Mouse (Mus musculus) midbrain, embryonic 14.5 days (tissue): ENCODE measurements at regions not wholly inside any gene's neighbourhood (a gene's known extent, or its start where the extent isn't known, plus 50 kb on each side); places are given as distances from the start of the nearest gene placed in this dataset.

Source experiments
- ATAC-seq: fragments of 200-750 bp; cut with Nextera tagmentation; 2 replicates; pipeline ENCODE4 v1.8.0; 2017; ENCODE audit warnings: moderate number of reproducible peaks, moderate library complexity; ENCODE audit not compliant: low FRiP score, low TSS enrichment
- DNase-seq: peaks from one replicate; pipeline ENCODE4 v3.0.0-alpha.2; 2015
- H3K27ac ChIP-seq: fragments of 300-500 bp; sonication (generic); replicated peaks from 2 replicates; pipeline ENCODE4 v1.5.1; 2014; ENCODE audit warnings: mild to moderate bottlenecking, low read depth, low read length, moderate library complexity
- H3K27me3 ChIP-seq: fragments of 300-500 bp; sonication (generic); 2 replicates; pipeline ENCODE4 v1.6.1; 2014; ENCODE audit warnings: low read length, control low read depth, mixed read lengths; ENCODE audit not compliant: control insufficient read depth, insufficient read depth
- H3K36me3 ChIP-seq: fragments of 300-500 bp; sonication (generic); 2 replicates; pipeline ENCODE4 v1.6.1; 2014; ENCODE audit warnings: low read length, control low read depth; ENCODE audit not compliant: control insufficient read depth, insufficient read depth
- H3K4me1 ChIP-seq: fragments of 300-500 bp; sonication (generic); 2 replicates; pipeline ENCODE4 v1.6.1; 2014; ENCODE audit warnings: mild to moderate bottlenecking, antibody characterized with exemption, low read length, control low read depth; ENCODE audit not compliant: control insufficient read depth, insufficient read depth
- H3K4me2 ChIP-seq: fragments of 300-500 bp; sonication (generic); 2 replicates; pipeline ENCODE4 v1.6.1; 2014; ENCODE audit warnings: mild to moderate bottlenecking, low read length, moderate library complexity
- H3K4me3 ChIP-seq: fragments of 300-500 bp; sonication (generic); replicated peaks from 2 replicates; pipeline ENCODE4 v1.5.1; 2014; ENCODE audit warnings: low read depth, low read length
- H3K9ac ChIP-seq: fragments of 300-500 bp; sonication (generic); replicated peaks from 2 replicates; pipeline ENCODE4 v1.6.1; 2014; ENCODE audit warnings: mild to moderate bottlenecking, low read length, moderate library complexity
- H3K9me3 ChIP-seq: fragments of 300-500 bp; sonication (generic); 2 replicates; pipeline ENCODE4 v1.6.1; 2016; ENCODE audit warnings: low read length, control low read depth, mixed read lengths; ENCODE audit not compliant: control insufficient read depth
- WGBS: fragments of 180-500 bp; shearing (Covaris S2); extraction: QIAGEN DNeasy Blood & Tissue Kit; methylation state at CpG from one replicate; pipeline ENCODE4 v1.1.7; 2014; 5-methylcytosine and 5-hydroxymethylcytosine counted together

GRCm38 (mm10) chr3:34485345-34486223 is 164.6 kb upstream of the Sox2 start:
- Histone ChIP-seq H3K9ac (no peak overlapping the region), H3K9me3 (no peaks in the 10 kb centered on the region), H3K4me1 (peaks cover 24% of the 10 kb centered on the region), H3K36me3 (no peaks in the 10 kb centered on the region), H3K27ac (no peak overlapping the region), H3K27me3 (peaks cover 3% of the 10 kb centered on the region), H3K4me3 (no peak overlapping the region), H3K4me2 (no peak overlapping the region)
- DNase-seq (no peak), ATAC-seq (no peak)
- WGBS, result 44% methylated on average over 15 of the region's 15 CpGs

GRCm38 (mm10) chr3:34483934-34484333 is 166.3 kb upstream of the Sox2 start:
- DNase-seq, result peak; percentile 58
- no peak overlapping the region for H3K4me2 ChIP-seq
- no peaks in the 10 kb centered on the region for H3K36me3 ChIP-seq
- H3K27ac ChIP-seq, result no peak overlapping the region
- H3K9ac ChIP-seq, result no peak overlapping the region
- H3K9me3 ChIP-seq, result no peaks in the 10 kb centered on the region
- ATAC-seq, result peak; percentile 64
- peaks cover 3% of the 10 kb centered on the region for H3K27me3 ChIP-seq
- H3K4me1 ChIP-seq, result peaks cover 24% of the 10 kb centered on the region
- WGBS, result 30% methylated on average over 3 of the region's 3 CpGs
- no peak overlapping the region for H3K4me3 ChIP-seq

DNA sequence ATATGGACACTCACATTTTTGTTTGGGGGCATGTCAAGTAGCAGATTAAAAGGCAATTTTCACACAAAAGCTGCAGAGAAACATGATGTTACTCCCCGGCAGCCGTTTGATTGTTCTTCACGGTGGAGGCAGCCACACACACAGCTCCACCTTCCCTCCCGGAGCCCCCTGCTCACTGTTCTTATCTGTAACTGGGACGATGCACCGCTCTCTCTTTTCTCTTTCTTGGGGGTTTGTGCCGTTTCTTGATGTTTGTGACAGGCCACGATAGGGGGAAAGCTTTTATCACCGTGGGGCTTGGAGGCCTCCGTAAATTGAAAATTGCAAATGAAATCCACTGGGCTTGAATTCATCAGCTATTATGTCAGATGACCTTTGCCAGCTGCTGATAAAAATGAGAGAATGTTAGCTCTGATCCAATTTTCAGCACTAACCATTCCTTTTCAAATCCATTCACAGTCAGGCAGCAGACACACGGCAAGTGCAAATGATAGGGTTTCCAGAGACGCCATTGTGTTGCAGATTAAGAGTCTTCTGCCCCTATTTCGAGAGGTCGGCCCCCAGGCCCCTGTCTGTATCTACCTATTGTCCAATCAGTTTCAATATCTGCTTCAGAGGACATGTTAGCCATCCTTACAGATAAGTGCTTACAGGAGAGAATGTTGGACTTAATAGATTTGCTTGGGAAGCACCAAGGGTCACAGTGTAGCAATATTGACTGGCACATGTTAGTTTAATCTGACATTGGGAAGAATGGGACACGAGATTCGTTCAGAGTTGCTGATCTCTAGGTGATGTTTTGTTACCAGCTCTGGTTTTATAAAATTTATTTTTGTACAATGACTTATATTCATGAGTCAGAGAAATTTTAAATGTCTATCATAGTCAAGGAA is 168.1 kb upstream of the Sox2 start:
- 7% methylated on average over 16 of the region's 16 CpGs for WGBS
- no peaks in the 10 kb centered on the region for H3K36me3 ChIP-seq
- no peak overlapping the region for H3K4me3 ChIP-seq
- no peak overlapping the region for H3K9ac ChIP-seq
- no peaks in the 10 kb centered on the region for H3K9me3 ChIP-seq
- peaks cover 24% of the 10 kb centered on the region for H3K4me1 ChIP-seq
- H3K27ac ChIP-seq, result peak overlapping the region; percentile 64
- ATAC-seq (no peak), DNase-seq (peak; percentile 65)
- H3K27me3 ChIP-seq, result peaks cover 3% of the 10 kb centered on the region
- H3K4me2 ChIP-seq, result peak overlapping the region; percentile 35

DNA sequence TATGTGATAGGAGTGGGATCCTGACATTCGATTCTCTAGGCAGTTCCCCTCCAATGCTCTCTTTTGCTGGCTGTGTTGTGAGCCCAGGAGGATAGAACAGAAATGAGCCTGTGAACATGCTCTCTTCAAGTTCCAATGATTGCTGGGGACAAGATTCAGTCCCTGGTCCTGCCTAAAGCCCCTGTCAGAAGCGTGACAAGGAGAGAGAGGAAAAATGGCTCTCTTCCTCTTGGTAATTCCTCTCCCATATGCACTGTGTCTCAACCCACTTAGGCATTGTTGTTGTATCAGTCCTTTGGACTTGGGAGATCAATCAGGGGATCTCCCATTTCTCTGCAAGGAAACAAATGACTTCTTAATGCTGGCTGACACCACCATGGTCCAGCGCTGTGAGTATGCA is 168.9 kb upstream of the Sox2 start:
- Histone ChIP-seq H3K4me2 (peak overlapping the region; percentile 35), H3K27me3 (peaks cover 3% of the 10 kb centered on the region), H3K4me1 (peaks cover 18% of the 10 kb centered on the region), H3K9ac (no peak overlapping the region), H3K27ac (peak overlapping the region; percentile 64), H3K4me3 (no peak overlapping the region), H3K36me3 (no peaks in the 10 kb centered on the region), H3K9me3 (no peaks in the 10 kb centered on the region)
- 22% methylated on average over 3 of the region's 3 CpGs for WGBS
- ATAC-seq (no peak), DNase-seq (peak; percentile 39)

DNA sequence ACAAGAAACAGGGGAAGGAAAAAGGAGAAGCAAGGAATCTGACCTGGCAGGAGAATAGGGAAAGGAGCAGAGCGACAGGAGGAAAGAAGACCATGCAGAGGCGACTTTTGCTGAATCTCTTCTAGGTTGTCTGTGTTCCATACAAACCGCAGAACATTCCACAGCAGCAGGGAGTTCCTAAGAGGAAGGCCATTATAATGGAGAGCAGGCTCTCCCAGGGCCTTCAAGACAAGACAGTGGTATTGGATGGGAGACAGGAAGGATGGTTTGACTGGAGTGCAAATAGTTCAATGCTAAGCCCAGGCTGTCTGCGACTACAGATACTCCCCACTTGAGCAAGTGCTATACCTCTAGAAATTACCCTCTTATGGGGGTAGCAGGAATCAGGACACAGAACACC is 176.1 kb upstream of the Sox2 start:
- Histone ChIP-seq H3K4me2 (no peak overlapping the region), H3K27ac (no peak overlapping the region), H3K4me3 (no peak overlapping the region), H3K4me1 (no peaks in the 10 kb centered on the region), H3K9ac (no peak overlapping the region), H3K9me3 (no peaks in the 10 kb centered on the region), H3K27me3 (no peaks in the 10 kb centered on the region), H3K36me3 (no peaks in the 10 kb centered on the region)
- 41% methylated on average over 4 of the region's 4 CpGs for WGBS
- DNase-seq (no peak), ATAC-seq (no peak)

DNA sequence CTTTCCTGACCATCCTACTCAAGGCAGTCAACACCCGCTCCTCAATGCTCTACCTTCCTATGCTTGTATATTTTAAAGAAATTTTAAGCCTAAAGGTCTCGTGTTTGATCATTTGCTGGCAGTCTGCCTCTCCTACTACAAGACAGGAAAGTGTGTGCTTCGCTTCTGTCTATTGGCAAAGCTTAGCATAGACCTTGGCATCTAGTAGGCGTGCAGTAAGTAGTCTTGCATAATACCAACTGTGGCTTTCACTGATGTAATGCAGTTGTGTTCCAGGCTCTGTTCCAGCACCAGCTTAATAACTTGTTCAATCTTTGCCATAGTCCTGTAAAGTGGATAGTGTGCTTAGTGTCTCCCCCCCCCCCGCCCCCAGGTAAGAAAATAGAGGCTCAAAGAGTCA is 179.5 kb upstream of the Sox2 start:
- Histone ChIP-seq H3K27ac (no peak overlapping the region), H3K9ac (no peak overlapping the region), H3K4me1 (peaks cover 4% of the 10 kb centered on the region; the same call in 1 of the 2 replicates), H3K36me3 (no peaks in the 10 kb centered on the region), H3K4me2 (no peak overlapping the region), H3K27me3 (0 out of 2 replicates have a peak, but pooled peaks cover 2% of the 10 kb centered on the region), H3K9me3 (no peaks in the 10 kb centered on the region), H3K4me3 (no peak overlapping the region)
- ATAC-seq (no peak), DNase-seq (no peak)
- 91% methylated on average over 5 of the region's 5 CpGs for WGBS

DNA sequence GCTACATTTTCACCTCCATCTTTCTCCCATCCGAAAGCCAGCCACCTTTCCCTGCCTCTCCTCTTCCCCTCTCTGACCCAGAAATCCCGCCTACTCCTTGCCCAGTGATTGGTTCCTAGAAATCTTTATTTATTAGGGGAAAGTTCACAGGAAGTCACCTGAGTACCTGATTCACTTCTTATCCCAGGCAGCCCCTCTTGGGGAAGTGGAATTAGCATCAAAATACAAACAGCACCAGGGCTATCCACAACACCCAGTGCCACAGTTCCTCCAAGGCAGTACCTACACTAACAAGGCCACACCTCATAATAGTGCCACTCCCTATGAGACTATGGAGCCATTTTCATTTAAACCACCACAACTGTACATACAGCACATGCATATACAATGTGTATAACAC is 180.3 kb upstream of the Sox2 start:
- Histone ChIP-seq H3K27me3 (0 out of 2 replicates have a peak, but pooled peaks cover 2% of the 10 kb centered on the region), H3K36me3 (no peaks in the 10 kb centered on the region), H3K4me2 (no peak overlapping the region), H3K9ac (no peak overlapping the region), H3K4me3 (no peak overlapping the region), H3K9me3 (no peaks in the 10 kb centered on the region), H3K27ac (no peak overlapping the region), H3K4me1 (peaks cover 10% of the 10 kb centered on the region)
- no peak for DNase-seq
- no peak for ATAC-seq
- 83% methylated on average over 2 of the region's 2 CpGs for WGBS

- 79% methylated on average over 4 of the region's 4 CpGs for WGBS
- Histone ChIP-seq H3K27me3 (0 out of 2 replicates have a peak, but pooled peaks cover 2% of the 10 kb centered on the region), H3K4me3 (no peak overlapping the region), H3K36me3 (no peaks in the 10 kb centered on the region), H3K9me3 (no peaks in the 10 kb centered on the region), H3K4me1 (peaks cover 13% of the 10 kb centered on the region), H3K9ac (no peak overlapping the region), H3K4me2 (no peak overlapping the region), H3K27ac (no peak overlapping the region)
- ATAC-seq (no peak), DNase-seq (no peak)
Measured at GRCm38 (mm10) chr3:34466312-34466711, 183.9 kb upstream of the Sox2 start.
